Mouse (Mus musculus) spleen, adult 2 months (tissue): ENCODE measurements at regions not wholly inside any gene's neighbourhood (a gene's known extent, or its start where the extent isn't known, plus 50 kb on each side); places are given as distances from the start of the nearest gene placed in this dataset.

ENCODE experiments used
- DNase-seq, 2 experiments: peaks; one replicate each; pipeline versions ENCODE4 v3.0.0 to v3.0.0-alpha.2; 2012 to 2021; ENCODE audit warnings: low spot score in 2 of 2, low read depth in 1 of 2
- H3K27ac ChIP-seq: fragments of 200-500 bp; 2 replicates; pipeline ENCODE4 v1.5.1; 2012; ENCODE audit warnings: low read length, inconsistent platforms; ENCODE audit not compliant: insufficient read depth
- H3K27me3 ChIP-seq: fragments of 200-500 bp; 2 replicates; pipeline ENCODE4 v1.6.1; 2012; ENCODE audit warnings: mild to moderate bottlenecking, moderate library complexity, low read length, inconsistent platforms; ENCODE audit not compliant: control insufficient read depth, insufficient read depth
- H3K36me3 ChIP-seq: fragments of 200-500 bp; 2 replicates; pipeline ENCODE4 v1.6.1; 2012; ENCODE audit warnings: mild to moderate bottlenecking, low read length, inconsistent platforms; ENCODE audit not compliant: control insufficient read depth, insufficient read depth
- H3K4me1 ChIP-seq: fragments of 200-500 bp; 2 replicates; pipeline ENCODE4 v1.6.1; 2011; ENCODE audit warnings: inconsistent platforms; ENCODE audit not compliant: control insufficient read depth, insufficient read depth, insufficient read length
- H3K4me3 ChIP-seq: fragments of 200-500 bp; 2 replicates; pipeline ENCODE4 v1.5.1; 2011; ENCODE audit warnings: mild to moderate bottlenecking, inconsistent platforms; ENCODE audit not compliant: insufficient read depth, insufficient read length; ENCODE audit errors: extremely low read depth
- CTCF ChIP-seq: fragments of 200-500 bp; IDR thresholded peaks from 2 replicates; pipeline ENCODE4 v1.5.1; 2011; ENCODE audit warnings: mild to moderate bottlenecking, inconsistent platforms; ENCODE audit not compliant: insufficient read depth, insufficient read length, insufficient replicate concordance; ENCODE audit errors: extremely low read depth
- POLR2A ChIP-seq: fragments of 200-500 bp; IDR thresholded peaks from 2 replicates; pipeline ENCODE4 v1.6.1; 2011; ENCODE audit warnings: low read depth, low read length, inconsistent platforms
- whole genome bisulfite sequencing: fragments of 180-500 bp; shearing (Covaris S2); methylation state at CpG from one replicate; pipeline ENCODE4 v1.1.7; 2018; 5-methylcytosine and 5-hydroxymethylcytosine counted together

- no peak overlapping the region for H3K27ac ChIP-seq
- H3K27me3 ChIP-seq = no peaks in the 10 kb centered on the region
- H3K4me1 ChIP-seq = peaks cover 1% of the 10 kb centered on the region; the same call in 1 of the 2 replicates
- WGBS = 92% methylated on average over 10 of the region's 10 CpGs
- H3K36me3 ChIP-seq = no peaks in the 10 kb centered on the region
- no peak for TF ChIP-seq POLR2A
- no peak for TF ChIP-seq CTCF
- H3K4me3 ChIP-seq = no peak overlapping the region
- DNase-seq = no peak
These were observed 75.2 kb upstream of the Sash1 start for GRCm38 (mm10) chr10:8960964-8961675.

- DNase-seq = no peak
- H3K27me3 ChIP-seq = no peaks in the 10 kb centered on the region
- no peak overlapping the region for H3K4me3 ChIP-seq
- H3K27ac ChIP-seq = no peak overlapping the region
- peaks cover 8% of the 10 kb centered on the region; the same call in 1 of the 2 replicates for H3K4me1 ChIP-seq
- 95% methylated on average over 9 of the region's 9 CpGs for WGBS
- H3K36me3 ChIP-seq = no peaks in the 10 kb centered on the region
- TF ChIP-seq POLR2A (no peak), CTCF (no peak)
These were observed 74.5 kb upstream of the Sash1 start for GRCm38 (mm10) chr10:8960275-8960960.

- no peak for DNase-seq
- WGBS = 16% methylated on average over 6 of the region's 6 CpGs
- TF ChIP-seq POLR2A = no peak
- TF ChIP-seq CTCF = no peak
These were observed 69.8 kb upstream of the Sash1 start for GRCm38 (mm10) chr10:8955499-8956211.

DNA sequence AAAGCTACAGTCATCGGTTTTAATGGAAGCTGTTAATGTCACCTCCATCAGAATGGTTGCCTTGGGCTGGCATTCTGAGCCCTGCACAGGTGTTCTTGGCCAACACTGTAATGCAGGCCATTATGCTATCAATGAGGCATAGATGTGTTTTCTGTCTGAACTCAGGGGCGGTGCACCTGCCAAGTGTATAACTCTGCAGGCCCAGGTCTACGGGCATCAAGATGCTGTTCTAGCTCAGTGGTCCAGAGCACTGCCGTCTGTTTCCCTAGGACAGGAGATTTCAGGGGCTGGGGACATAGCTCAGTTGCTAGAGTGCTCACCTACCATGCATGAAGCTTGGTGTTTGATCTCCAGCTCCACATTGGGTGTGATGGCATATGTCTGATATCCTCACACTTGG is 68.1 kb upstream of the Sash1 start:
- Histone ChIP-seq H3K4me3 (no peak overlapping the region), H3K27ac (peak overlapping the region; percentile 46)

More at GRCm38 (mm10) chr10:8955499-8956211, 69.8 kb upstream of the Sash1 start:
- H3K27ac ChIP-seq = peak overlapping the region; percentile 47
- H3K27me3 ChIP-seq = no peaks in the 10 kb centered on the region
- no peak overlapping the region for H3K4me3 ChIP-seq
- H3K36me3 ChIP-seq = no peaks in the 10 kb centered on the region
- H3K4me1 ChIP-seq = peaks cover 29% of the 10 kb centered on the region; the same call in 1 of the 2 replicates

GRCm38 (mm10) chr10:8952922-8953321 is 67.1 kb upstream of the Sash1 start:
- TF ChIP-seq CTCF (no peak), POLR2A (no peak)
- no peak overlapping the region for H3K4me3 ChIP-seq
- peak overlapping the region; percentile 86 for H3K27ac ChIP-seq
- 20% methylated on average over 5 of the region's 5 CpGs for WGBS
- peaks cover 29% of the 10 kb centered on the region; the same call in 1 of the 2 replicates for H3K4me1 ChIP-seq
- H3K36me3 ChIP-seq = no peaks in the 10 kb centered on the region
- H3K27me3 ChIP-seq = no peaks in the 10 kb centered on the region
- peak in 1 of 2 experiments; percentile 58 for DNase-seq

More for the DNA sequence above, 68.1 kb upstream of the Sash1 start:
- TF ChIP-seq POLR2A (no peak), CTCF (no peak)
- H3K27me3 ChIP-seq = no peaks in the 10 kb centered on the region
- no peaks in the 10 kb centered on the region for H3K36me3 ChIP-seq
- 58% methylated on average over 4 of the region's 4 CpGs for WGBS
- H3K4me1 ChIP-seq = peaks cover 29% of the 10 kb centered on the region; the same call in 1 of the 2 replicates
- DNase-seq = no peak

DNA sequence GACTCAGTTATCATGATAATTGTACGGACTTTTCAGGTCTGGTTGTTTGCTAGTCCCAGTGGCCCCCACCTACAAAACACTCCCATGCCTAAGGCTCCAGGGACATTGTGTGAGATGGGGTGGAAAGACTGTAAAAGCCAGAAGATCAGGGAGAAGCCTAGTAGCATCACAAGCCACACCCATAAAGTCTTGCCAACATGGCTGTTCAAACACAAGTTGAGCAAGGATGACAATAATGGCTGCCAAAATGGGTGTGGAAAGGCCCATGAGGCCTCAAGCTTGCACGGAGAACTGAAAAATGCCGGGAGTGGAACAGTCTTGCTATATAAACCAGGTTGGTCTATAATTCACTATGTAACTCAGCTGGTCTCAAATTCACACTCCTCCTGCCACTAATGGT is 66.1 kb upstream of the Sash1 start:
- DNase-seq = no peak
- peak overlapping the region; percentile 86; the same call in 1 of the 2 replicates for H3K27ac ChIP-seq
- H3K27me3 ChIP-seq = no peaks in the 10 kb centered on the region
- H3K36me3 ChIP-seq = no peaks in the 10 kb centered on the region
- WGBS = 94% methylated on average over 3 of the region's 3 CpGs
- H3K4me1 ChIP-seq = peaks cover 29% of the 10 kb centered on the region; the same call in 1 of the 2 replicates
- TF ChIP-seq CTCF = no peak
- TF ChIP-seq POLR2A = no peak
- no peak overlapping the region for H3K4me3 ChIP-seq
